Mouse (Mus musculus): ENCODE data around the gene Fbxl2.

DNA sequence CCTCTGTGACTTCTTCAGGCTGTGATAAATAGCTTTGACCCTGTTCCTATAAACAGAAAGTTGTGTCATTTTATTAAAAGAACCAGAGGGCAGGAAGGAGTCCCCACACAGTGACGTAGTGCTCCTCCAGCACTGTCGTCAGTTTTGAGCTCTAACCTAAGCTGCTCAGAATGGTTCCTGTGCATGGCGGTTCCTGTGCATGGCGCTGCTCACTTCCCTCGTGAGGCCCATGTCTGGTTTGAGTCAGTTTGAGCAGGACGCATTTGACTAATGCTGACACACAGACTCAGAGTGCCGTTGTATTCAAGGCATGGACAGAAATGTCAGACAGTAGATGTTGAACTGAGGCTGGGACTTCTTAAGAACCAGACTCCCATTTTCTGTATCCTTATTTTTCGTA lies 74.4 kb downstream of the Fbxl2 start:
- no peak for TF ChIP-seq CTCF (IDR thresholded peaks at IDR 0.05; ENCODE audit: borderline replicate concordance, insufficient read depth, low read depth, low read length)
- no peak for TF ChIP-seq POLR2A (IDR thresholded peaks at IDR 0.05; ENCODE audit: borderline replicate concordance, insufficient read depth, low read length)
